Comparison of ENCODE assay signal across 9 mouse cellular contexts in the genomic region with DNA sequence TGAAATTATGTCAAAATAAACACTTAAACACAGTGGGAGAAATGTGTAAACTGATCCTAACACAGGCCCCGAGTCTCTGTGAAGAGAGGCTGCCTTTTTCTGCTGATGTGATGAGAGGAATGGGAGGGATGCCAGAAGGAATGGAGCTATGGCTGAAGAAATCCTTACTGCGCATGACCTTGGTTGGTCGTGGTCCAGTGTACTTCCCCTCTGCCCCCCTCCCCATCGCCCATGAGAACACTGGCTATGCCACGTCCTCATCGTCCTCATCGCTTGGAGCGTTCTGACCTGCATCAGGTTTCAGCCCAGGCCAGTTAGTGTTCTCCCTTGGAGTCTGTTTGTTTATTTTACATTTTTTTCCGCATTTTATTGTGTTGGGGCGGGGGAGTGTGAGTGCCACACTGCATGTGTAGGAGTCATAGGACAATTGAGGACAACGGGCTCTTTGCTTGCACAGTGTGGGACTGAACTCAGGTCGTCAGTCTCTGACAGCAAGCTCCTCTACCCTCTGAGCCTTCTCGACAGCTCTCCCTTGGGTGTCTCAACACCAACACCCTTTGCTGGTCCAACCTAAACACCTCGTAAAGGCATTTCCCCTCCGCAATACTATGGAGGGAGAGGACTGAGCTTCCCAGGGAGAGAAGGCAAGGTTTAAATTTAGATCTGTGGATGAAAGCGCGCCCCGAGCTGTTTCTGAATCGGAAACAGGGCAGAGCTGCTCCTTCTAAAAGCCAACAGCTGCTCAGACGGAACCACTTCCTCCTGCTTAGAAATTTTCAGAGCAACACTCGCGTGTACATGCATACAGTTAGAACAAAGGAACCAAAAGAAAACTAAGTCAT. TPM values are rescaled to one million over a fixed set of nuclear protein-coding genes. Genes with fewer than 3 reads are reported as not detected.
A peak's percentile ranks its signal among the peaks of the same experiment; 100 is the strongest.
DNase-seq lines count a peak whose midpoint lies in the region; ATAC-seq and TF ChIP-seq lines count a peak whose summit lies in the region.
"Had no signal": no experiment of that assay in that cellular context is flagged by ENCODE, and none has a peak within 500 bp of the region (broad histone marks: within the 10 kb centered on the region; RNA-seq: fewer than 3 reads in every experiment).

No protein-coding gene starts in this region.

- no peaks in the 10 kb centered on the region for H3K27me3 ChIP-seq in lung, embryonic 14.5 days (ENCODE audit: insufficient read depth, low read length)
- H3K27me3 ChIP-seq in embryonic facial prominence, embryonic 14.5 days (replicated peaks; ENCODE audit: control insufficient read depth, insufficient read depth, low read length) = no peaks in the 10 kb centered on the region
- H3K27me3 ChIP-seq: neural tube, embryonic 13.5 days had no signal

- TF ChIP-seq CTCF in lung, embryonic 14.5 days (IDR thresholded peaks at IDR 0.05; ENCODE audit: low read depth) = no peak
- no peak for TF ChIP-seq CTCF in lung, adult 2 months (IDR thresholded peaks at IDR 0.05; ENCODE audit: insufficient read depth, low read length)

- H3K4me1 ChIP-seq in lung, embryonic 14.5 days (ENCODE audit: insufficient read depth) = 0 out of 2 replicates have a peak, but pooled peaks cover 3% of the 10 kb centered on the region
- no peaks in the 10 kb centered on the region; the same call in 1 of the 2 replicates for H3K4me1 ChIP-seq in lung, adult 2 months (ENCODE audit: control insufficient read depth, insufficient read depth, low read length)
- H3K4me1 ChIP-seq in embryonic facial prominence, embryonic 14.5 days (ENCODE audit: control insufficient read depth, insufficient read depth, low read length) = peaks cover 7% of the 10 kb centered on the region; the same call in 1 of the 2 replicates
- H3K4me1 ChIP-seq: neural tube, embryonic 13.5 days had no signal

- TF ChIP-seq POLR2A in lung, adult 2 months (IDR thresholded peaks at IDR 0.05; ENCODE audit: borderline replicate concordance, extremely low read depth, low read depth, low read length) = no peak

- peak overlapping the region; percentile 25 for H3K4me2 ChIP-seq in lung, embryonic 14.5 days
- H3K4me2 ChIP-seq in embryonic facial prominence, embryonic 14.5 days (ENCODE audit: low read depth, low read length) = peak overlapping the region; percentile 21; the same call in 1 of the 2 replicates
- H3K4me2 ChIP-seq: neural tube, embryonic 13.5 days had no signal

- no peak overlapping the region for H3K4me3 ChIP-seq in lung, embryonic 14.5 days (ENCODE audit: low read depth, low read length)
- no peak overlapping the region for H3K4me3 ChIP-seq in lung, adult 2 months (replicated peaks; ENCODE audit: extremely low read depth, low read depth, low read length)
- no peak overlapping the region for H3K4me3 ChIP-seq in embryonic facial prominence, embryonic 14.5 days (ENCODE audit: low read depth, low read length)
- H3K4me3 ChIP-seq: neural tube, embryonic 13.5 days had no signal

- DNase-seq in lung, embryonic 14.5 days = peak; percentile 93
- no peak for DNase-seq in lung, adult 2 months
- DNase-seq in embryonic facial prominence, embryonic 14.5 days (ENCODE audit: low spot score) = peak; percentile 83
- peak; percentile 14 for DNase-seq in kidney, adult 11 months
- peak; percentile 50 for DNase-seq in lung, postnatal 14 days
- peak; percentile 59 for DNase-seq in testis, postnatal 10 days (ENCODE audit: low spot score)
- no peak for DNase-seq in urinary bladder, adult 18-20 months (ENCODE audit: low spot score in 2 of 2)

- WGBS in lung, embryonic 14.5 days = 35% methylated on average over 22 of the region's 22 CpGs
- WGBS in lung, adult 2 months = 38% methylated on average over 22 of the region's 22 CpGs
- WGBS in embryonic facial prominence, embryonic 14.5 days = 35% methylated on average over 22 of the region's 22 CpGs

- H3K36me3 ChIP-seq in lung, embryonic 14.5 days (ENCODE audit: insufficient read depth) = no peaks in the 10 kb centered on the region
- H3K36me3 ChIP-seq in embryonic facial prominence, embryonic 14.5 days (ENCODE audit: control insufficient read depth, insufficient read depth, low read length) = no peaks in the 10 kb centered on the region
- H3K36me3 ChIP-seq: neural tube, embryonic 13.5 days had no signal

- peak overlapping the region; percentile 4; the same call in 1 of the 2 replicates for H3K9ac ChIP-seq in lung, embryonic 14.5 days
- H3K9ac ChIP-seq in embryonic facial prominence, embryonic 14.5 days (ENCODE audit: low read depth, low read length) = no peak overlapping the region
- H3K9ac ChIP-seq: neural tube, embryonic 13.5 days had no signal

- ATAC-seq in lung, embryonic 14.5 days (ENCODE audit: insufficient read depth) = peak; percentile 82
- ATAC-seq in embryonic facial prominence, embryonic 14.5 days (ENCODE audit: low read depth) = peak; percentile 77
- ATAC-seq in megakaryocyte-erythroid progenitor cell, adult 5-6 weeks (replicated peaks; ENCODE audit: low FRiP score, low TSS enrichment, poor library complexity, severe bottlenecking) = no peak

- peak overlapping the region; percentile 81 for H3K27ac ChIP-seq in lung, embryonic 14.5 days (ENCODE audit: low read depth)
- H3K27ac ChIP-seq in embryonic facial prominence, embryonic 14.5 days (replicated peaks; ENCODE audit: low read depth, low read length) = peak overlapping the region; percentile 81
- H3K27ac ChIP-seq: neural tube, embryonic 13.5 days had no signal

- no peaks in the 10 kb centered on the region for H3K9me3 ChIP-seq in lung, embryonic 14.5 days (ENCODE audit: low read depth, low read length)
- no peaks in the 10 kb centered on the region for H3K9me3 ChIP-seq in embryonic facial prominence, embryonic 14.5 days (ENCODE audit: control insufficient read depth, low read length)
- H3K9me3 ChIP-seq: neural tube, embryonic 13.5 days had no signal

RNA-seq across cellular contexts. Expression of a gene that starts 19.5 kb away (rescaled TPM):
- 40.8 and 42.0 TPM in 2 replicates for polyA plus RNA-seq in lung, embryonic 14.5 days (2014; fragmentation: Nextera tagmentation; extraction: Ambion mirVana)
- 0.42 and 0.75 TPM in 2 replicates for polyA plus RNA-seq in lung, adult 2 months (2012; rRNA removed)
- polyA plus RNA-seq in embryonic facial prominence, embryonic 14.5 days (2014; fragmentation: Nextera tagmentation; extraction: Ambion mirVana) = 13.1 and 17.1 TPM in 2 replicates
- total RNA-seq in megakaryocyte-erythroid progenitor cell, adult 5-6 weeks (2014; fragmentation: Nextera tagmentation) = 110 and 139 TPM in 2 replicates
- 72.4 and 78.2 TPM in 2 replicates for total RNA-seq in megakaryocyte-erythroid progenitor cell, adult 5-6 weeks (2017)

Comparison
In these comparisons a context has a peak if more than half of its experiments do, and no peak if none do; other contexts are left out.
1. DNase-seq: peak in lung, embryonic 14.5 days (single experiment), embryonic facial prominence, embryonic 14.5 days (single experiment), kidney, adult 11 months (single experiment), lung, postnatal 14 days (single experiment) and testis, postnatal 10 days (single experiment); none in lung, adult 2 months (single experiment) and urinary bladder, adult 18-20 months (0 of 2).